In genomic region chr8:31348504-31348903, GRCm38 (mm10) we compare ENCODE assay signal across 35 mouse cellular contexts.
"Had no signal": no experiment of that assay in that cellular context is flagged by ENCODE, and none has a peak within 500 bp of the region (broad histone marks: within the 10 kb centered on the region; RNA-seq: fewer than 3 reads in every experiment).

No protein-coding gene starts in this region.

- H3K4me3 ChIP-seq: heart, embryonic 10.5 days; heart, embryonic 12.5 days; heart, embryonic 13.5 days; heart, embryonic 15.5 days; hindbrain, embryonic 10.5 days; hindbrain, embryonic 12.5 days; hindbrain, embryonic 13.5 days; hindbrain, embryonic 15.5 days; kidney, embryonic 15.5 days; layer of hippocampus, adult 2 months; left cerebral cortex, adult 2 months had no signal

- H3K36me3 ChIP-seq: heart, embryonic 10.5 days; heart, embryonic 12.5 days; heart, embryonic 13.5 days; heart, embryonic 15.5 days; hindbrain, embryonic 10.5 days; hindbrain, embryonic 12.5 days; hindbrain, embryonic 13.5 days; hindbrain, embryonic 15.5 days; kidney, embryonic 15.5 days had no signal

- H3K9ac ChIP-seq: heart, embryonic 12.5 days; heart, embryonic 13.5 days; heart, embryonic 15.5 days; hindbrain, embryonic 12.5 days; hindbrain, embryonic 13.5 days; hindbrain, embryonic 14.5 days; hindbrain, embryonic 15.5 days; kidney, embryonic 15.5 days had no signal

- ATAC-seq: hindbrain, embryonic 16.5 days; hindbrain, postnatal 0 days; inflammation-experienced regulatory T-cells, adult 6 months; intestine, embryonic 16.5 days; intestine, postnatal 0 days had no signal

- H3K9me3 ChIP-seq: heart, embryonic 10.5 days; heart, embryonic 15.5 days; hindbrain, embryonic 10.5 days; hindbrain, embryonic 12.5 days; hindbrain, embryonic 13.5 days; hindbrain, embryonic 15.5 days; kidney, embryonic 15.5 days had no signal

- H3K4me1 ChIP-seq: heart, embryonic 10.5 days; heart, embryonic 12.5 days; heart, embryonic 13.5 days; heart, embryonic 15.5 days; hindbrain, embryonic 10.5 days; hindbrain, embryonic 12.5 days; hindbrain, embryonic 13.5 days; hindbrain, embryonic 15.5 days; kidney, embryonic 15.5 days had no signal

- H3K27me3 ChIP-seq: heart, embryonic 12.5 days; heart, embryonic 13.5 days; heart, embryonic 15.5 days; hindbrain, embryonic 12.5 days; hindbrain, embryonic 13.5 days; hindbrain, embryonic 15.5 days; kidney, embryonic 15.5 days had no signal

- DNase-seq: heart, postnatal 10 days; heart, postnatal 14 days; heart, postnatal 36 days; heart, postnatal 4 days; kidney, adult 11 months; kidney, adult 18-20 months; kidney, adult 2 months; kidney, adult 8-10 months; kidney, adult 9 months; kidney, postnatal 10 days; kidney, postnatal 14 days; kidney, postnatal 25 days; kidney, postnatal 36 days; kidney, postnatal 4 days; layer of hippocampus, adult 9-11 months; layer of hippocampus, postnatal 36 days had no signal

- H3K4me2 ChIP-seq: heart, embryonic 11.5 days; heart, embryonic 12.5 days; heart, embryonic 13.5 days; heart, embryonic 15.5 days; hindbrain, embryonic 12.5 days; hindbrain, embryonic 13.5 days; hindbrain, embryonic 14.5 days; hindbrain, embryonic 15.5 days; kidney, embryonic 15.5 days had no signal

- H3K27ac ChIP-seq: heart, embryonic 10.5 days; heart, embryonic 13.5 days; heart, embryonic 15.5 days; hindbrain, embryonic 10.5 days; hindbrain, embryonic 12.5 days; hindbrain, embryonic 13.5 days; hindbrain, embryonic 14.5 days; hindbrain, embryonic 15.5 days; hindbrain, postnatal 0 days; kidney, embryonic 15.5 days; kidney, postnatal 0 days; layer of hippocampus, adult 2 months; left cerebral cortex, adult 2 months had no signal
